Mouse (Mus musculus): ENCODE data around the gene Psmb2. TPM values are rescaled to one million over a fixed set of nuclear protein-coding genes. Genes with fewer than 3 reads are reported as not detected.
A peak's percentile ranks its signal among the peaks of the same experiment; 100 is the strongest.

Gene Psmb2
- total RNA-seq, 2 experiments from 2014 or later = 102 to 295 TPM

GRCm38 (mm10) chr4:126706630-126707438, 29.4 kb downstream of the Psmb2 start:
- ATAC-seq (replicated peaks; ENCODE audit: poor library complexity, severe bottlenecking) = no peak

- ATAC-seq (replicated peaks; ENCODE audit: poor library complexity, severe bottlenecking) = no peak
Measured at GRCm38 (mm10) chr4:126707439-126707826, 30.0 kb downstream of the Psmb2 start.

- ATAC-seq (replicated peaks; ENCODE audit: poor library complexity, severe bottlenecking) = no peak
Measured at GRCm38 (mm10) chr4:126732111-126732510, 54.7 kb downstream of the Psmb2 start.

DNA sequence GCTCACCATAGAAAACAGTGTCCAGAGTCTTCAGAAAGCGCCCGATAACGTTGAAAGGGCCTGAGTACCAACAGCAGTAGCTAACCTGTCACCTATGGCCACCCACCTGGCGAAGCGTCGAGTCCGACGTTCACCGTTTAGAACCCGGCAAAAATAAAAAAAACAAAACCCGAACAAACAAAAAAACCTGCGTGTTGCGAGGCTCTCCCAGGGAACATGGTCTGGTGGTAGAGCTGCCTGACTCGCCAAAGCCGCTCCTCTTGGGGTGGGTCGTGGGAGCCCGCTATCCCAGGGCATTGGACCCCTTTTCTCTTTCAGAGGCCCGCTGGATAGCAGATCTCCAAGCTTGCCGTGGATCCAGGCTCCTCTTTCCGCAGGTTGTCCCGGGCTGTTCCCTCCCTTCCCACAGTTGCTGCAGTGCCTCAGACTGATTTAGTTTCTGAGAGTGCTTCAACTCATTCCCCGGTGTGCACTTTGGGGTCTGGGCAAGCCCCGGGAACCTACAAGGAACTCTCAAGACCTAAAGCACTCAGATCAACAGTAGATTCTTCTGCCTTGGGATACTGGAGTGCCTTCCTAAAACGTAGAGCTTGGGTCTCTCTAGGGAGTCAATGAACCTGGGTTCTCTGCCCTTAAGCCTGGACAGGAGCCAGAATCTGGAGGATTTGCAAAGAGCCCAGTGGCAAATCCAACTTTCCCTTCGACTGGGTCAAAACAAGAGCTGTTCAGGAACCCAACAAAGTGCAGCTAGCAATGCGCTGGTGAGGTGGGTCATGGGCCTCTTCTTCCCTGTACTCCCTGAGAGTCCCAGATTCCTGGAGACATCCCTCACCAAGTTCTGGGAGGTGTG, 55.3 kb downstream of the Psmb2 start:
- ATAC-seq (replicated peaks; ENCODE audit: poor library complexity, severe bottlenecking) = no peak

GRCm38 (mm10) chr4:126734001-126734603, 56.7 kb downstream of the Psmb2 start:
- ATAC-seq (replicated peaks; ENCODE audit: poor library complexity, severe bottlenecking) = no peak; the same call in 1 of the 2 replicates

DNA sequence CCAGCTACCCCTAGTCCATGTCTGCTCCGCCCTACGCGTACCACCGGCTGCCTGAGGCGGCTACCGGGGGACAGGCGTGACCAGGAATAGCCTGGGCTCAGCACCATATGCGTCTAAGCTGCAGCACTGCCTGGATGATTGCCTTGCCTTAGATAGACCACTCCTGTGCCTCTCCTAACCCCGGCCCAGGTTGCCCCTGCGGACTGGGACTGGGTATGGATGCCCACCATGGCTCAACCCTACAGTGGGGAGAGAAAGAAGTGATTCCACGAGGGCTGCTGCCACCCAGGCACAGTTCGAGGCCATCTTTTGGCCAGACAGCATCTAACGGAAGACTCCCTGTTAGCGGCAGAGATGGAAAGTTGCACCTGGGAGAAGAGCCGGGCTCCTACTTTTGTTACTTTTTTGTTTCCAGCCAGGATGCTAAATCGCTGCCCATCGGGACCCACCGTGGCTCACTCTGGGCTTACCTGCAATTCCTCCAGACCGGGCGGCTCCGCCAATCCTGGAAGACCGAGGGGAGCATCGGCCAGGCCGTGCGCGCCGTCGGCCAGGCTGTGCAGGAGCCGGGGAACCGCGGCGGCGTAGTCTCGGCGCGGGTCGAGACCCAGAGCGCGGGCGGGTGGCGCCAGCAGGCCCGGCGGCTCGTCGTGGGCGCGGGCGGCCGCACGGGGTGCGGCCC, 57.4 kb downstream of the Psmb2 start:
- peak; percentile 2; the same call in 1 of the 2 replicates for ATAC-seq (replicated peaks; ENCODE audit: poor library complexity, severe bottlenecking)

DNA sequence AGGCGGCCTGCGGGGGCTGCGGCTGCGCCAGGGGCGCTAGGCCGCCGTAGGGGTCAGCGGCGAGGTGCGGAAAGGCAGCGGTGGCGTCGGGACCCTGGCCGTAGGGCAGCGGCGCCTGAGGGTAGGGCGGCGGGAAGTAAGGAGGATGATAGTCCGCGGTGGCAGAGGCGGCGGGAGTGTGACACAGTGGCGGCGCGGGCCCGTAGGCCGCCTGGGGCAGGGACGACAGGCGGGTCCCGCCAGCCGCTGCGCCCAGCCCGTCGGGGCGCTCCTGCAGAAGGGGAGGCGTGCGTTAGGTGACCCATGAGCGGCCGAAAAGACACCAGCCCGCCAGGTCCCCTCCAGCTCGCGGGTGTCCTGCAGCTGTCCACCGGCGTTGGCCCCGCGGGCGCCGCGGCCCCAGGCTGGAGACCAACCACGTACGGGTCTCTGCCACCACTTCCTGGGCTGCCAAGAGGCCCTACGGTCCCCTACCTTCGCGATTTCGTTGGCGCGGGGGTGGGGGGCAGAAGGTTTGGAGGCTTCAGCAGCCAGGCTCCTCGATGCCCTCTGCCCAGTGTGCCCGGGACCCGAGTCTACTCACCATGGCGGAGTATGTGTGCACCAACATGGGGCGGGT, 58.1 kb downstream of the Psmb2 start:
- ATAC-seq (replicated peaks; ENCODE audit: poor library complexity, severe bottlenecking) = peak; percentile 36

DNA sequence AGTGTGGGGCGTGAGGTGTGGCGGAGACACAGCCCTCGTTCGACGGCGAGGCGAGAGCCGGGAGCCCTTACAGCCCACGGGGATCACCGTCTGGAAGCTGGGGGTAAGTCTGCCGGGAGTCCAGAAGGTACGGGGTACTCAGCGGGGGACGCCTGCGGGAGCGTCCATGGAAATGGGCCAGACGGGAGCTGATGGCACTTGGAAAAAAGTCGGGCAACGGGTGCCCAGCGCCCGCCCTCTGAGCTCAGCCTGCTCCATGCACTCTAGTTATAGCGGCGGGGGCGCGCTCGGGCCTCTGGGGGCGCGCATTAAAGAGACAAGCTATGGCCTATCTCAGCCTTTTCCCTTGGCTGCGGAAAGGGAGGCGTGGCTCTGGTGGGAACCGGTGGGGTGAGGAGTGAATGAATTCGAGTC, 58.6 kb downstream of the Psmb2 start, which contains the start of gene Tfap2e:
Gene Tfap2e, minus strand, starts transcription at position 240 of the 414 bp plus-strand sequence.
- peak; percentile 45; the same call in 1 of the 2 replicates for ATAC-seq (replicated peaks; ENCODE audit: poor library complexity, severe bottlenecking)

- ATAC-seq (replicated peaks; ENCODE audit: poor library complexity, severe bottlenecking) = no peak
Measured at GRCm38 (mm10) chr4:126739966-126740676, 62.7 kb downstream of the Psmb2 start.

GRCm38 (mm10) chr4:126741448-126741847, 64.0 kb downstream of the Psmb2 start:
- ATAC-seq (replicated peaks; ENCODE audit: poor library complexity, severe bottlenecking) = peak; percentile 88

GRCm38 (mm10) chr4:126742976-126743375, 65.5 kb downstream of the Psmb2 start:
- no peak for ATAC-seq (replicated peaks; ENCODE audit: poor library complexity, severe bottlenecking)

- no peak for ATAC-seq (replicated peaks; ENCODE audit: poor library complexity, severe bottlenecking)
Measured at GRCm38 (mm10) chr4:126743713-126744112, 66.3 kb downstream of the Psmb2 start.

- ATAC-seq (replicated peaks; ENCODE audit: poor library complexity, severe bottlenecking) = no peak
Measured at GRCm38 (mm10) chr4:126744831-126745230, 67.4 kb downstream of the Psmb2 start.

- peak; percentile 49 for ATAC-seq (replicated peaks; ENCODE audit: poor library complexity, severe bottlenecking)
Measured at GRCm38 (mm10) chr4:126745506-126746193, 68.2 kb downstream of the Psmb2 start.

DNA sequence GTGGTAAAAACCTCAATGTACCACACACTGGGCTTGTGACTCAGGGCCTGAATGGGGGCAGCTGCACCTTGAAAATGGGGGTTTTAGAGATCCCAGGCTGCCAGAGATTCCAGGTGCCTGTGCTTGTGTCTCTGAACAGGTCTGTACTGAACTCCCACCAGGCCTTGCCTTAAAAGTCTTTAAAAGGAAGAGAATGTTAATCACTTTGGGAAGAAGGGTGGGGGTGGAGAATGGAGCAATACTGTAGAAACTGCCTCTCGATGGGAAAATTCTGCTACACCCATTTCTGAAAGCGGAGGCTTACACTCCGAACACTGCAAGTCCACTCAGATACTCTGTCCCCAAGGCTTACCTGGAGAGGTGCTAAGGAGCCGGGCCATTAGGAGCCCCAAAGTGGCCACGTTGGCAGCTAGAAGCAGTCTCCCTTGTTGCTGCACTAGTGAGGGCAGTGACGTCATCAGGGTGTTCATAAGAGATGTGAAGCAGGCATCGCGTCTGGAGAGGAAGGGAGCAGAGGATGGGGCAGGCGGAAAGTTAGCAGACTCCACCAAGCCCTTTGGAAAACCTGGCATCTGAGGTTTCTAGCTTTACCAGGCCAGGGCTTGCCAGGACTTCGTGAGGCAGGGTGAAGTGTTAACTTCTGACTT, 68.9 kb downstream of the Psmb2 start:
- no peak for ATAC-seq (replicated peaks; ENCODE audit: poor library complexity, severe bottlenecking)

DNA sequence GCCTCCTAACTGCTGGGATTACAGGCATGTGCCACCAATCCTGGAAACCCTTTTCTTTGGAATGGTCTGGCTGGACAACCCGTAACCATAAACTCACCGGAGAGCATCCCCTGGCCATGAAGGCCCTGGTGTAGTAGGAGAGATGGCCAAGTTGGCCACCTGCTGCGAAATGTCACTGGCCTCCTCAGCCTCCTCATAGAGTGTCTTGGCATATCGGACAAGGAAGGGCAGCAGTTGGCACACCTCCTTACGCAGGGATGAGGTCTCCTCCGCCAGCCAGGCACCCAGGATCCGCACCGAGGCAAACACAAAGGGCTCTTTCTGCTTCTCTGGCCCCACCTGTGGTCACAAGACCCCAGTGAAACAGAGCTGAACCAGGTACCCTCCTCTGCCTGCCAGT, 71.0 kb downstream of the Psmb2 start:
- no peak for ATAC-seq (replicated peaks; ENCODE audit: poor library complexity, severe bottlenecking)

DNA sequence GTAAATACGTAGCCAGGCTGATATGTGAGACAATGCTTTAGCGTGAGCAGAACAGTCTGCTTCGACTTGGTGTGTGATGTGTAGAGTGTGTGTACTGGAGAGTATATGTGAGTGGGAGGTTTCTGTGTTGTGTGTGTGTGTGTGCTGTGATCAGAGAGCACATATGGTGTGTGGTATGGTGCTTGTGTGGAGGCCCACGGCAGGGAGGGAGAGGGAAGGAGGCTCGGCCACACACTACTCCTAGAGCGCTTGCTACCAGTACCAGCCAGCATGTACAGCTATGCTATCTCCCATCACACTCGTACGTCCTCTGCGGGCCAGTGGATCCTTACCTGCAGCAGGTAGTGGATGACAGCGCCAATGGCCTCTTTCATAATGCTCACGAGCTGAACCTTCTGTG, 72.1 kb downstream of the Psmb2 start:
- no peak for ATAC-seq (replicated peaks; ENCODE audit: poor library complexity, severe bottlenecking)

DNA sequence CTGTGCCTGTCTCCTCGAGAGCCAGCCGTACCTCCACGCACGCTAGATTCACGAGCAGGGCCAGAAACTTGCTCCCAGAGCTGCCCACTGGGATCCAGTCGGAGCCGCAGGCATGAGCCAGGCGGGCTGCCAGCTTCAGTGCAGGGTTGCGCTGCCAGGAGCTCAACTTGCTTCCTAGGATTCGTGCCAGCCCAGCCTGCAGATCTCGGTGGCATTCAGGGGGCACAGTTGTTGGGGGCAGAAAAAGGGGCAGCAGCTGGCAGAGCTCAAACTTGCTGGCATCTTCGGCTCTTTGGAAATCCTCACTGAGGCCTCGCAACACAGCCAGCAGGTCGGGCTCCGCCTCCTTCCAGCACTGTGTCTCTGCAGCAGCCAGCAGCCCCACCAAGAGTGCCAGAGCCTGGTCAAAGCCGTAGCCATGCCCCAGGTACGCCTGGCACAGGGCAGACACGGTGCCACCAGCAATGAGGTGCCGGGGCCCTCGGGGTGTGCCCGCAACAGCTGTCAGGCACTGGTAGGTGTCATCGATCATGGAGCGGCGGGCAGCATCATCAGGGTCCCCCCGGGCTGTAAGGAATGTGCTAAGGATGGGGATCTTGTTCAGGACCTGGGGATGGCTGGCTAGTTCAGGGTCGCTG, 72.7 kb downstream of the Psmb2 start:
- ATAC-seq (replicated peaks; ENCODE audit: poor library complexity, severe bottlenecking) = no peak

Measured in granulocyte monocyte progenitor cell, adult 5-6 weeks (primary cell).